Mouse (Mus musculus) heart, postnatal 0 days (tissue): ENCODE results near the gene Atg14. TPM values are rescaled to one million over a fixed set of nuclear protein-coding genes. Genes with fewer than 3 reads are reported as not detected.

Experiments
- ATAC-seq: fragments of 200-750 bp; cut with Nextera tagmentation; 2 replicates; pipeline ENCODE4 v1.8.0; 2017; ENCODE audit warnings: low read depth, moderate number of reproducible peaks, moderate library complexity; ENCODE audit not compliant: insufficient read depth
- DNase-seq: peaks from one replicate; pipeline ENCODE4 v3.0.0-alpha.2; 2016; ENCODE audit warnings: low spot score
- H3K27ac ChIP-seq: fragments of 300-500 bp; sonication (generic); 2 replicates; pipeline ENCODE4 v1.5.1; 2014; ENCODE audit warnings: low read depth, mild to moderate bottlenecking
- H3K27me3 ChIP-seq: fragments of 300-500 bp; sonication (generic); 2 replicates; pipeline ENCODE4 v1.6.1; 2014; ENCODE audit warnings: low read length, mixed read lengths; ENCODE audit not compliant: control insufficient read depth, insufficient read depth
- H3K36me3 ChIP-seq: fragments of 300-500 bp; sonication (generic); replicated peaks from 2 replicates; pipeline ENCODE4 v1.6.1; 2014; ENCODE audit warnings: low read length, mixed read lengths; ENCODE audit not compliant: control insufficient read depth, insufficient read depth
- H3K4me1 ChIP-seq: fragments of 300-500 bp; sonication (generic); 2 replicates; pipeline ENCODE4 v1.6.1; 2014; ENCODE audit warnings: antibody characterized with exemption; ENCODE audit not compliant: control insufficient read depth, insufficient read depth
- H3K4me2 ChIP-seq: fragments of 300-500 bp; sonication (generic); 2 replicates; pipeline ENCODE4 v1.6.1; 2014; ENCODE audit warnings: low read depth, mild to moderate bottlenecking, low read length, moderate library complexity
- H3K4me3 ChIP-seq: fragments of 300-500 bp; sonication (generic); 2 replicates; pipeline ENCODE4 v1.5.1; 2014; ENCODE audit warnings: low read depth, low read length
- H3K9ac ChIP-seq: fragments of 300-500 bp; sonication (generic); replicated peaks from 2 replicates; pipeline ENCODE4 v1.6.1; 2014; ENCODE audit warnings: low read depth, low read length, mixed read lengths
- H3K9me3 ChIP-seq: fragments of 300-500 bp; sonication (generic); replicated peaks from 2 replicates; pipeline ENCODE4 v1.6.1; 2016; ENCODE audit warnings: low read length; ENCODE audit not compliant: control insufficient read depth
- CTCF ChIP-seq: IDR thresholded peaks from 2 replicates; pipeline ENCODE4 v1.5.1; 2016; ENCODE audit warnings: antibody characterized with exemption, control low read depth, low read depth
- EP300 ChIP-seq: IDR thresholded peaks from 2 replicates; pipeline ENCODE4 v1.6.1; 2016; ENCODE audit warnings: antibody characterized with exemption, low read depth
- WGBS: fragments of 180-500 bp; shearing (Covaris S2); extraction: QIAGEN DNeasy Blood & Tissue Kit; methylation state at CpG from one replicate; pipeline ENCODE4 v1.1.7; 2014; 5-methylcytosine and 5-hydroxymethylcytosine counted together
- polyA plus RNA-seq: library from polyadenylated mRNA; unstranded; fragments of >200 nt; fragmentation: Nextera tagmentation; extraction: Ambion mirVana; gene quantifications from 2 replicates; pipeline ENCODE4 v1.2.1, GENCODE M21; 2015
- total RNA-seq: library from RNA; depleted of rRNA; stranded (reverse); fragments of >200 nt; gene quantifications from 2 replicates; pipeline ENCODE4 v1.2.3, GENCODE M21; 2014; ENCODE audit warnings: low replicate concordance

Gene Atg14
- total and polyA plus RNA-seq, 2 experiments from 2014 or later: 1.3 to 11.8 TPM

DNA sequence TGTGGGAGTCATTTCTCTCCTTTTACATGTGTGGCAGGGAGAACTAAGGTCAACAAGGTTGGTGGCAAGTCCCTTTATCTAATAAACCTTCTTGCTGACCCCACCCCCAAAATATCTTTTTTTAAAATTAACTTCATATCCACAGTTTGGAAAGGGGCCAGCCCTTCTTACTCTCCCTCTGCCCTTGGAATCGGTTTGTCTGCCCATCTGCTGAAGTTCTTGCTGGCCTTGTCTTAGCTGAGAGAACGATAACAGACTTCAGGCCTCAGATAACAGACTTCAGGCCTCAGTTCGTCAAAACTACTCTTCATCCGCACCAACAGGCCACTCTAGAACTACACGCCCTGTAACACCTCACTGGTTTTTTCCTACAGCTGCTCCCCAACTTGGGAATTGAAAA is 26.2 kb downstream of the Atg14 start:
- ATAC-seq: no peak
- no peak overlapping the region for H3K27ac ChIP-seq
- 34% methylated on average over 5 of the region's 5 CpGs for WGBS
- no peak for DNase-seq
- no peaks in the 10 kb centered on the region for H3K9me3 ChIP-seq
- peaks cover 80% of the 10 kb centered on the region for H3K36me3 ChIP-seq
- no peak overlapping the region for H3K4me2 ChIP-seq
- no peak for TF ChIP-seq CTCF
- TF ChIP-seq EP300: no peak
- no peaks in the 10 kb centered on the region for H3K27me3 ChIP-seq
- H3K9ac ChIP-seq: no peak overlapping the region
- no peak overlapping the region for H3K4me3 ChIP-seq
- no peaks in the 10 kb centered on the region; the same call in 1 of the 2 replicates for H3K4me1 ChIP-seq

DNA sequence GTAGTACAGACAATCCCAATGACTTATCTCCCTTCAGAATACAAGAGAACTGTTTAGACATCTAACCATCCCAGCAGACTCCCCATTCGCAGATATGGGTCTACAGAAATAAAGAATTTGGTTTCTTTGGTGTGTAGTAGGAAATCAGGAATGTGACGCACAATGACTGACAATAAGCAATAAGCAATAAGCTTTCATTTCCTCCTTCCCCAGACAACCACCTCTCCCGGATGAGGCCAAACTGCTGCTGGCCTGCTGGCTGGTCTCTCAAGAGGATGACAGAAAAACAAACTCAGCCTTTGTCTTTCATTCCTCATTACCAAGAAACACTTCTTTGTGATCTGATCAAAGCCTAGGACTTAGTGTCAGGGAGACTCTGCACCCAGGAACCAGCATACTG is 28.2 kb downstream of the Atg14 start:
- no peak for TF ChIP-seq CTCF
- Histone ChIP-seq H3K4me3 (no peak overlapping the region), H3K27ac (no peak overlapping the region), H3K27me3 (no peaks in the 10 kb centered on the region), H3K4me2 (no peak overlapping the region), H3K9ac (no peak overlapping the region), H3K9me3 (no peaks in the 10 kb centered on the region), H3K4me1 (no peaks in the 10 kb centered on the region; the same call in 1 of the 2 replicates), H3K36me3 (peaks cover 60% of the 10 kb centered on the region)
- DNase-seq (no peak), ATAC-seq (no peak)
- 82% methylated on average over 3 of the region's 3 CpGs for WGBS

DNA sequence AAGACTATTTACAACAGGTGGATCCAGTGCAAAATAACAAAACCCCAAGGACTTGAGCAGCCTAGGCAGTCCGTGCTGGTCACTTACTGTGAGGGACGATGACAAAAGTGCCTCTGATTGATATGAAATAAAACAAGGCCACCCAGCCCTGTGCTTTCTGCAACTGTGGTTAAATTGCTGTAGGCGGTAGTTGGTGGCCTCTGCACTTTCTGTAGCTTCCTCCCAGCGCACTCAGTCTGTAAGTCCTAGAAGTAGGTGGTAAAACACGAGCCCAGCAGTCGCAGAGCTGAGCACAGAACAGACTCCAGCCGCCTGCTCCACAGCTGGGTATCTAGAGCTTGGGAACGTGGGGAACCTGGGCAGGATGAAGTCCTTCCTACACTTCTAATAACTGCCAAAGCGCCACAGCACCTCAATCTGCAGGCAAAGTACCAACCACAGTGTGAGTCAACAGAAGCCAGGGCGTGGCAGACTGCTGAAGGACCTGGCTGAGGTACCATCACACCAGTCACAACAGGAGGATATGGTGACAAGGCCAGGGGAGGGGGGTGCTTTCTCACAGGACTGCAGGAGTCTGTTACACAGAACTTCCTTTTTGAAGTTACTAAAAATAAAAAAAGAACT is 29.0 kb downstream of the Atg14 start:
- H3K36me3 ChIP-seq: peaks cover 52% of the 10 kb centered on the region
- no peak for TF ChIP-seq CTCF
- no peak for TF ChIP-seq EP300

DNA sequence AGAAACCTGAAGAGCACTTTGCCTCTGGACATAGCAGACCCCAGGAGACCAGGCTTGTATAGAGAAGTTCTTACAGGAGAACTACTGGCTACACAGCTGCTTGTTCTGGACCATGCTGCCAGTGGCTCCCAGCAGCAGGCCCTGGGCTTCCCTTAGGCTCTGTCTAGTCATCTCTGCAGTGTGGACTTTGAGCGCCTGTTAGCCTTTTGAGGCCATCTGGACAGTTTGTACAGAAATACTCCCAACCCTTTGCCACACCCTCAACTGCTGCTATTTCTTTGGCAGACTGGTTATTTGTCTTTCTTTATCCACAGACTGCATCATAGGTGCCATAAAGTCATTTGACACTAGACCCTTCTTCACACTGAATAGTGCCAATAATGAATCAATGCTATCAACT is 35.4 kb downstream of the Atg14 start:
- ATAC-seq (no peak), DNase-seq (no peak)
- Histone ChIP-seq H3K4me2 (no peak overlapping the region), H3K36me3 (no peaks in the 10 kb centered on the region; the same call in 1 of the 2 replicates), H3K4me1 (peaks cover 11% of the 10 kb centered on the region; the same call in 1 of the 2 replicates), H3K27ac (no peak overlapping the region), H3K4me3 (no peak overlapping the region), H3K9me3 (no peaks in the 10 kb centered on the region), H3K27me3 (no peaks in the 10 kb centered on the region), H3K9ac (no peak overlapping the region)
- TF ChIP-seq CTCF (no peak), EP300 (no peak)
- WGBS: 68% methylated on average over 1 of the region's 1 CpGs

More for the DNA sequence above, 29.0 kb downstream of the Atg14 start:
- ATAC-seq (no peak), DNase-seq (no peak)
- WGBS: 85% methylated on average over 10 of the region's 10 CpGs
- no peaks in the 10 kb centered on the region for H3K9me3 ChIP-seq
- H3K27ac ChIP-seq: no peak overlapping the region
- H3K9ac ChIP-seq: no peak overlapping the region
- no peaks in the 10 kb centered on the region for H3K27me3 ChIP-seq
- H3K4me2 ChIP-seq: no peak overlapping the region
- no peak overlapping the region for H3K4me3 ChIP-seq
- H3K4me1 ChIP-seq: no peaks in the 10 kb centered on the region; the same call in 1 of the 2 replicates

GRCm38 (mm10) chr14:47534176-47534525 is 36.3 kb downstream of the Atg14 start:
- peaks cover 11% of the 10 kb centered on the region; the same call in 1 of the 2 replicates for H3K4me1 ChIP-seq
- H3K4me3 ChIP-seq: no peak overlapping the region
- H3K36me3 ChIP-seq: 0 out of 2 replicates have a peak, but pooled peaks cover 4% of the 10 kb centered on the region
- H3K27ac ChIP-seq: peak overlapping the region; percentile 84; the same call in 1 of the 2 replicates
- TF ChIP-seq EP300 (no peak), CTCF (no peak)
- DNase-seq (no peak), ATAC-seq (no peak)
- 73% methylated on average over 5 of the region's 5 CpGs for WGBS
- H3K9me3 ChIP-seq: no peaks in the 10 kb centered on the region
- H3K27me3 ChIP-seq: no peaks in the 10 kb centered on the region
- no peak overlapping the region for H3K9ac ChIP-seq
- H3K4me2 ChIP-seq: peak overlapping the region; percentile 28; the same call in 1 of the 2 replicates
